9 mouse cellular contexts compared by ENCODE assay signal in genomic region chr12:25027416-25027815, GRCm38 (mm10). TPM values are rescaled to one million over a fixed set of nuclear protein-coding genes. Genes with fewer than 3 reads are reported as not detected.
A peak's percentile ranks its signal among the peaks of the same experiment; 100 is the strongest.
DNase-seq lines count a peak whose midpoint lies in the region; ATAC-seq and TF ChIP-seq lines count a peak whose summit lies in the region.
"Had no signal": no experiment of that assay in that cellular context is flagged by ENCODE, and none has a peak within 500 bp of the region (broad histone marks: within the 10 kb centered on the region; RNA-seq: fewer than 3 reads in every experiment).

No protein-coding gene starts in this region.

- DNase-seq in heart, adult 18-20 months: peak; percentile 41 to 75
- DNase-seq in heart, embryonic 10.5 days (ENCODE audit: low spot score): no peak
- peak; percentile 53 to 63 for DNase-seq in adrenal gland, adult 18-20 months (ENCODE audit: low spot score in 2 of 2)
- DNase-seq in kidney, postnatal 36 days: peak; percentile 32 to 72
- DNase-seq in lung, postnatal 25 days (ENCODE audit: low spot score): peak; percentile 54
- peak; percentile 52 for DNase-seq in right cerebral cortex, postnatal 14 days

- no peaks in the 10 kb centered on the region for H3K9me3 ChIP-seq in heart, embryonic 10.5 days
- H3K9me3 ChIP-seq: limb, embryonic 15.5 days had no signal

- no peak for TF ChIP-seq POLR2A in cortical plate, adult 2 months (IDR thresholded peaks at IDR 0.05; ENCODE audit: extremely low read depth, insufficient read depth, low read length)

- 30% methylated on average over 2 of the region's 2 CpGs for WGBS in heart, embryonic 10.5 days

- peak; percentile 62 for ATAC-seq in granulocyte monocyte progenitor cell, adult 5-6 weeks (replicated peaks; ENCODE audit: poor library complexity, severe bottlenecking)

- H3K27me3 ChIP-seq in heart, embryonic 10.5 days (ENCODE audit: insufficient read depth, poor library complexity, severe bottlenecking): no peaks in the 10 kb centered on the region
- H3K27me3 ChIP-seq: limb, embryonic 15.5 days had no signal

- peaks cover 14% of the 10 kb centered on the region; the same call in 1 of the 2 replicates for H3K36me3 ChIP-seq in heart, embryonic 10.5 days

- no peak overlapping the region for H3K27ac ChIP-seq in heart, embryonic 10.5 days
- H3K27ac ChIP-seq in cortical plate, adult 2 months (ENCODE audit: insufficient read depth, low read length): no peak overlapping the region
- H3K27ac ChIP-seq: limb, embryonic 15.5 days had no signal

- peaks cover 9% of the 10 kb centered on the region; the same call in 1 of the 2 replicates for H3K4me1 ChIP-seq in heart, embryonic 10.5 days
- peaks cover 1% of the 10 kb centered on the region; the same call in 1 of the 2 replicates for H3K4me1 ChIP-seq in cortical plate, adult 2 months (ENCODE audit: control insufficient read depth, insufficient read depth, low read length)
- H3K4me1 ChIP-seq: limb, embryonic 15.5 days had no signal

- peak; percentile 72 for TF ChIP-seq CTCF in cortical plate, adult 2 months (IDR thresholded peaks at IDR 0.05; ENCODE audit: extremely low read depth, insufficient read depth, low read length)

- H3K4me3 ChIP-seq in heart, embryonic 10.5 days: no peak overlapping the region
- H3K4me3 ChIP-seq in cortical plate, adult 2 months (ENCODE audit: insufficient read depth, low read length): no peak overlapping the region
- H3K4me3 ChIP-seq: limb, embryonic 15.5 days had no signal

RNA-seq across cellular contexts. Expression of gene Kidins220, which starts 52.7 kb away (rescaled TPM):
- 10 to 100 TPM; 63.4 to 67.4 TPM for total RNA-seq in heart, adult 18-20 months (2021)
- 31.7 and 33.0 TPM in 2 replicates for polyA plus RNA-seq in heart, embryonic 10.5 days (2016; fragmentation: Nextera tagmentation; extraction: Ambion mirVana)
- total RNA-seq in adrenal gland, adult 18-20 months (2021): 10 to 100 TPM; 75.4 to 97.5 TPM
- 225 TPM in 2 replicates for polyA plus RNA-seq in cortical plate, adult 2 months (2012; rRNA removed)
- total RNA-seq in granulocyte monocyte progenitor cell, adult 5-6 weeks (2014; fragmentation: Nextera tagmentation): 31.0 and 34.2 TPM in 2 replicates
- 40.0 and 64.8 TPM in 2 replicates for total RNA-seq in granulocyte monocyte progenitor cell, adult 5-6 weeks (2017)
